Mouse (Mus musculus) T-helper 17 cell (primary cell): ENCODE results near the gene Far2.

ENCODE experiments used
- in situ Hi-C, 2 experiments: fragments of 300-600 bp; cut with MboI, MseI; formaldehyde crosslinking; loops; 1 replicate in 1 of 2; 2 replicates in 1 of 2; pipeline ENCODE4 v1.15.1; 2025; ENCODE audit warnings: high pct_unique_total_duplicates in 2 of 2

Gene Far2

DNA sequence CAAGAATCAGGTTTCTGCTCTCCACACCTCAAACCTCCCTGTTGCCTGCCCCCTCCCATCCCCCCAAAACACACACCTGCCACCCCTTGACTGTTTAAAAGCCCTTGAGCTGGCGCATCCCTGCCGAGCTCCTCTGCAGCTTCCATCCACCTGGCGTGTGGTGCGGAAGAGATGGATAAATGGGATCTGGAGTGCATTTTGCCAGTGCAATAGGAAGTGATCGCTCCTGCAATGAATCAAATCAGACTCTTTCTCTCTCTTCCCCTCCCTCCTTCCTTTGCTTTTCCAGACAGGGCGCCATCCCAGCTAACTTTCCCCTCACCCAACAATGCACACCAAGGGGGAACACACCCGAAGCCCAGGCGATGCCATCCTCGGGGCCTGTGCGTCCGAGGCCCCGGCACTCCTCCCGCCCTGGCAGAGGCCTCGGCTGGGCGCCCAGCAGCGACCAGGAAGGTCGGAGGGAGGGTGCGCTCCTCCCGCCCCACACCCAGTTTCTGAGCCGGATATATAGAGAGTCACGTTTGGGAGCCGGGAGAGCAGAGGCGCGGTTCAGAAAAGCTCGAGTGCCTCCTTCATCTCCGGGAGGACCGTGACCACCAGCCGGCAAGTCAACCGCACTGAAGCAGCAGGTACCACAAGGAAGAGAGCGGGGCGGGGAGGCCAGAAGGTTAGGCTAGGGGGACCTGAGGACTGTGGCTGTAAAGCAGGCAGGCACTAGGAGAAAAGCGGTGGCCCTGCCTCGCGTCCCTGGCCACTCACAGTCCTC lies at the start of gene Far2:
Gene Far2, plus strand, starts transcription at position 379 of the 769 bp plus-strand sequence.
- in situ Hi-C loops: no loop called here

DNA sequence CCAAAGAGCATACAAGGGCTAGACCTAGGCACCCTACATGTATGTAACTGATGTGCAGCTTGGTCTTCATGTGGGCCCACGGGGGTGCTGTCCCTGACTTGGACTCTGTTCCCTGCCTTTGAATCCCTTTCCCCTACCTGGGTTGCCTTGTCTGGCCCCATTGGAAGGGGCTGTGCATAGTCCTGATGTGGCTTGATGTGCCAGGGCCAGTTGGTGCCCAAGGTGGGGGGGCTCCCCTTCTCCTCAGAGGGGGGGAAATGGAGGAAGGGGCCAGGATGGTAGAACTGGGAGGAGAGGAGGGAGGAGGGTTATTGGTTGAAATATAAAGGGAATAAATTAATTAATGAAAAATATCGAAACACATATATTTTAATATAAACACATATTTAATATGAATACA lies 46.6 kb upstream of the Far2 start:
- in situ Hi-C loops: no loop called here

- in situ Hi-C loops: no loop called here
Observed at GRCm38 (mm10) chr6:148001071-148001470, 46.0 kb upstream of the Far2 start.

- in situ Hi-C loops: no loop called here
Observed at GRCm38 (mm10) chr6:148006118-148006837, 40.8 kb upstream of the Far2 start.

DNA sequence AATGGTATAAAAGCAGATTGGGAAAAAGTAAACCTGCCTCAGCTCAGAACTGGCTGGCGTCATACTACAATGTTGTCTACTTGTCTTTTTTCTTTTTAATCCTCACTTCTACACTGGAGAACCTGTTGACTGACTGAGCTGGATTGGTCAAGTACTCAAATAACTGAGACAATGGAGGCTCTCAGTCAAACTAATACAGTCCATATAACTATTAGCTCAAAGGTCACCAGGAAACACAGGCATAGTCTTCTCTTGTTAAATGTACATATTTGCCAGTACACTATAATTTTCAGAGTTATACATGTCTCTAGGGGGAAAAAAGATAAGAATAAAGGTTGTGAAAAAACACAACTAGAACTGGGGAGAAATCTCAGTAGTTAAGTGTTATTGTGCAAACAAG lies 6.3 kb upstream of the Far2 start:
- in situ Hi-C loops: no loop called here

DNA sequence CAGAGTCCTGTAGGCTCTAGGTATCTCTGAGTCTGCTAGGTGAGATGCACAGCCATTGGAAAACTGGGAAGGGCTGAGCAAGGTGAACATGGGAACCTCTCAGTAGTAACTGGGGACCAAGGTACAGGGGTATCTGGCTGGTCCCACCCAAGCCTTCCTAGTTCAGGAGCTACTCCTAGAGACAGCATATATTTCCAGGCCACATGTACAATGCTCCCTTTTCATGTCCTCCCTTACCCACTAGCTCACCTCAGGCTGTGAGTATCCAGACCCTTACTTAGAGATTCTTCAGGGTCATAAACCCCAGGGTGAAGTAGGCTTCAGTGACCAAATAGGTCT lies 560 bp downstream of the Far2 start:
- in situ Hi-C loops: no loop called here

DNA sequence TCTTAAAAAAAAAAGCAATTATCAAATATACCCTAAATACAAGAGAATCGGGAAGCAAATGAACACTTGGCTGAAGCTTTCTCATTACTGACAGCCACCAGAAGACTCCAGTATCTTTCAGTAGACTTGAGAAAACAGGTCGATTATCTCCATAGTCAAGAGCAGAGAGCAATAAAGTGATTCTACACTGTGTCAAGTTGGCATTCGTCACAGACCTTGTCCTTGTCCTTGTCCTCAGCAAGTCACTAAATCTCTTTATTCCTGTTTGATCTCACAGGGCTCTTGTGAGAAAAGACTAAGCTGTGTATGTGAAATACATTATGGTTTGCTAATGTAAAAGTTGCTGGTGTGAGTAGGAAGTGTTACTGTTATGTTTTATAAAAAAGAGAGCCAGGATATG lies 16.1 kb downstream of the Far2 start:
- in situ Hi-C loops: no loop called here

- in situ Hi-C loops: no loop called here
Observed at GRCm38 (mm10) chr6:148066267-148066666, 19.2 kb downstream of the Far2 start.

DNA sequence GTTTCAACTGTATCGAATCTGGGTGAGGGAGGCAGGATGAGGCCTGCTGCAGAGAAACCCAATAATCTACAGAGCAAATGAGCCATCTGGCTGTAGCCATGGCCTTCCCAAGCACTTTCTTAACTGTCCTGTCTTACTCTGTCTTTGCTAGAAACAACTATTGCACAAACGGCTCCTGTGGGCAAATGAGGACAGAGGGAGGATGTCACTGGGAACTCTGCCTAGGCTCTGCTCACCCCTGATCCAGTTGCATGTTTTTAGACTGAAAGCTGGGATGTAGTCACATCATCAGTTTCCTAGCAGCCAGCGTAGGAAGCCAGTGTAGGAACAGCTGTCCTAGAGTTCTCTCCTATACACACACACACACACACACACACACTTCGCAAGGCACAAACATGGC lies 21.7 kb downstream of the Far2 start:
- in situ Hi-C loops: no loop called here

GRCm38 (mm10) chr6:148073599-148073998 lies 26.5 kb downstream of the Far2 start:
- in situ Hi-C loops: no loop called here

DNA sequence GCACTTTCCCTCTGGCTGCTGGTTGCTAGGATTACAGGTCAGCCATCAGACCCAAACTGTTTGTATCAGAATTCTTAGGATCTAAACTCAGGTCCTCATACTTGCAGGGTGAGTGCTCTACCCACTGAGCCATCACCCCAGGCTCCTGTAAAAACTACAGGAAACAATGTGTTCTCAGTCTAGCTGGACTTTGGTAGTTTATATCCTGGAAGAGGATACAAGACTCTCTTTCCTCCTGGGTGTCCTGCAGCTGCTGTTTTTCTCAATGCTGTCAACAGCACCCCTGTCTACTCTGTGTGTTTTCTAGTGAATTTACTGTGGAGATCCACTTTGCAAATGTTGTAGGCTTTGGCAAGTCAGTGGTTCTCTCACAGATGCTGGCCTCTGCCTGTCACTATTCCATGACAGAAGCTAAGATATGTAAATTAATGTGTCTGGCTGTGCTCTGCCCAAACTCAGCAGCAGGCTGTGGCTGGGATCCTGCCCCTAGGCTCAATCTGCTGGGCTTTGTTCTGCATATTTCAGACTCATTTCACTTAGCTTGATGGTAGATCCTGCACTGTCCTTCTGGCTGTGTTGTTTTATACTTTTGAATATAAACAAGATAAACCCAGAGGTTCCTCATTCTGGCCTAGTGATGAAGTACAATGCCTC lies 27.3 kb downstream of the Far2 start:
- in situ Hi-C loops: no loop called here

DNA sequence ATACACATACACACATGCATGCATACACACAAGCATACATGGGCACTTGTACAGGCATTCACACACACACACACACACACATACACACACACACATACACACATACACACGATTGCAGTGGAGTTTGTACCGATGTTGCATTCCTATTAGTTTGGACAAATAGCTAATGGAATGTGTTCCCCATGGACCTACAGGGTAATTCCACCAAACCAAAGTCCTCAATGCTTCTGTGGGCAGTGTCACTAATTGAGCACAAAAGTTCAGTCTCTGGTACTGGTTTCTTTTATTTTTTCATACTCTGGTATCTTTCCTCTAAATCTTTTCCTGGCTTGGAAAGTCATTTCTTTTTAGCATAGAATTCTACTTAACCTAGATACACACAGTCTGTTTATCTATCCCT lies 36.8 kb downstream of the Far2 start:
- in situ Hi-C loops: no loop called here

DNA sequence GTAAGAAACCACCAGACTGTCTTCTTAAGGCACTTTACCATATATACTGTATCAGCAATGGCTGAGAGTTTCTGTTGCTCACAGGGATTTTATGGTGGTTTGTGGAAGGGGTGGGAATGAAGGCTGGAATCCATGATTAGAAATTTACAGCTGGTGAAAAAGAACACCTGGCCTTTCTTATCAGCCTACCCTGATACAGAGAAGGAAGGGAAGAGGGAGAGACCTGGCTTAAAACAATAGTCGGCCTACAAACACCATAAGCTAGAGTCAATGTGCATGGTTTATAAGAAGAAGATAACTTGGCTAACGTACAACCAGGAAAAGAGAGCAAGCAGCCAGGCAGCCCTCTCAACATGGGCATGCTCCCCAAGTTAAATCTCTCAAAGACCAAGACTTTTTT lies 37.3 kb downstream of the Far2 start:
- in situ Hi-C loops: no loop called here

DNA sequence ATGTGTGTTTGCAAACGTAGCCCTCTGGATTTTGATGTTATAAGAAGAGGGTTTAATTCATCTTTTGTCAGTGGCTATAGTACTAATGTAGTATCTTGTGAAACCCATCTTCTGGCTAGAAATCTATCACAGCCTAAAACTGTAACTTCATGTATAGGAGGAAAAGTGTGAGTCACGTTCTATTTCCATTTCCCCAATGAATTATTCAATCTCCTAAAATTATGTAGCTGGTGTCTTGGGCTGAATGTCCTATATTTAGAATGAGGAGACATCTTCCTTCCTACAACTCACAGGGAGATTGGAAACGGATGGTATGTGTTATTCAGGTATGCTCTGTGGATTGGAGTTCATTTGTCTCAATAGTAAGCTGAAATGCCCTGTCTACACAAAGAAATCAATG lies 50.0 kb downstream of the Far2 start:
- in situ Hi-C loops: no loop called here

GRCm38 (mm10) chr6:148101977-148102376 lies 54.9 kb downstream of the Far2 start:
- in situ Hi-C loops: no loop called here

- in situ Hi-C loops: no loop called here
Observed at GRCm38 (mm10) chr6:148102434-148102833, 55.4 kb downstream of the Far2 start.

DNA sequence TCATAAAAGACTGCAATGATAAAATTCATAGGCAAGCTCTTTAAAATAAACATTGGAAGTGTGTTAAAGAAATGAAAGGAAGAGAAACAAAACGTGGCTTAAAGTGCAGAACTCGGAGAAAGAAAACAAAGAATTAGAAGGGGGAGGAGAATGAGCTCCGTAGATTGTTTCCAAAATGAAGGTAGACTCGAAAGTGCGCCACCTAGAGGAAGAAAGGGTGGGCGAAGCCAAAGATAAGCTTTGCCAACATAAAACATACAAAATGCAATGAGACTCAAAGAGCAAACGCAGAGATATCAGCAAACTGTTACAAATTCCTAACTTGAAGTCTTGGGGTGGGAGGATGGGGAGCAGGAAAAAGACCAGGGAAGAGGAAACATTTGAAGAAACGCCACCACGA lies 57.2 kb downstream of the Far2 start:
- in situ Hi-C loops: no loop called here

- in situ Hi-C loops: no loop called here
Observed at GRCm38 (mm10) chr6:148105722-148106268, 58.7 kb downstream of the Far2 start.

GRCm38 (mm10) chr6:148108741-148109472 lies 61.8 kb downstream of the Far2 start:
- in situ Hi-C loops: no loop called here

DNA sequence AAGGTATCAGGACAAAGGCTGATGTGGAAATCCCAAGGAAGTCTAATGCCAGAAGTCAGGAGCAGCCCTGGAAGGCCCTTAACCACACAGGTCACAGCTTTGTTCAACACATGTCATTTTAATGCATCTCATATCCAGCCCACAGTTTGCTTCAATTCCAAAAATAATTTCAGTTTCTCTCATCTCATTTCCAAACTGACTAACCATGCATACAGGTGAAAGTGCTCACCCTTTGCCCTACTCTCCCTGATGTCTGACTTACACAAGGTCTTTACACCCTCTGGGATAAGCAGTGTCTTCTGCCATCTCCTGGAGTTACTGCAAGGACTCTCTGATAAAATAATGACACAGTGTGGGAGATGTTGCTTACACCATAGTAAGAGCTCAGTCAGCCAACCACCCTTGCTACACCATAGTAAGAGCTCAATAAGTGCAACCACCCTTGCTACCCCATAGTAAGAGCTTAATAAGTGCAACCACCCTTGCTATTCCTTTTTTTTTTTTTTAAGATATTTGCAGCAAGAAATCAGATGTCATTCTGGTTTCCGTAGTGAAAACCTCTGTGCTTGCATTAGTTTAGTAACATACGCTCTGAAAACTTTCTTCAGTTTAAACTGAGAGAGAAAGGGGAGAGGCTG lies 64.1 kb downstream of the Far2 start:
- in situ Hi-C loops: loop anchor here in 1 of 2 experiments (5.0 kb wide), 1 partner anchor 1104 kb away; no protein-coding TSS in a partner anchor

DNA sequence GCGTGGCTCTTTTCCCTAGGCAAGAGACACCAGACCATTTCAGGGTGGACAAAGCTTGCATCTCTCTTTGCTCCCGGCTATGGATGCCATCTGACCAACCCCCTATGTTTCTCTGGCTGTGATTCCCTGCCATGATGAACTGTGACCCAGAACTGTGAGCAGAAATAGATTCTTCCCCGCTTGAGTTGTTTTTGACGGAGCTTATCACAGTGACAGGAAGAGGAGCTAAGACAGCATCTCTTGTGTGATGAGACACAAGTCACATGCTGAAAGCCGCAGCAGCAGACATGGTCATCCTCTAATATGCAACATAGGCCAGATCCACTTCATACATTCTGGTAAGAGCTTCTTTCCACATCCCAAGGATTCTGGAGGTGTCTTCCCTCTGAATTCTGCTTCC lies 69.3 kb downstream of the Far2 start:
- in situ Hi-C loops: no loop called here
